Mouse (Mus musculus): ENCODE measurements around the gene Papss2. TPM values are rescaled to one million over a fixed set of nuclear protein-coding genes. Genes with fewer than 3 reads are reported as not detected.
A peak's percentile ranks its signal among the peaks of the same experiment; 100 is the strongest.

Gene Papss2
- polyA plus RNA-seq, 1 experiment = 24.5 TPM

DNA sequence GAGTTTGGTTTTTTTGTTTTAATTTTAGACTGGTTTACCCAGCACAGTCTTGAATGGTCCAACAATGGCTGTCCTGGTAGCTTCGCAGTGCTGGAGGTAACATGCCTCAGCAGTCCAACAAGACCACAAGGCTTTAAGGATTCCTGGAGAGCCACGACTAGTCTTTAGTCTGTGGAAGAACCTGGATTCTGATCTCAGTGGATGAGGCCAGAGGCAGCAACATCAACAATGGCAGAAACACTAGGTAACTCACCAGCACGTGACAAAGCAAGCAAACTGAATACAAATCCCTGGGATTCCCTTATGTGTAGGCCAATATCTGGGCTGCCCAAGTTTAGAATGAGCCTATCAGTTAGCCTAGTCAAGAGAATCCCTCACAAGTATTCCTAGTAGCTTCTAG, 117.9 kb downstream of the Papss2 start:
- no peak for TF ChIP-seq POLR2A (IDR thresholded peaks at IDR 0.05; ENCODE audit: low read depth, low read length)
- TF ChIP-seq CTCF (IDR thresholded peaks at IDR 0.05; ENCODE audit: borderline replicate concordance, insufficient read depth, low read length) = no peak
- Histone ChIP-seq H3K4me1 (ENCODE audit: control insufficient read depth, insufficient read depth, low read length) (no peaks in the 10 kb centered on the region), H3K4me3 (ENCODE audit: insufficient read depth, low read length) (no peak overlapping the region), H3K27ac (ENCODE audit: insufficient read depth, low read length) (no peak overlapping the region)

DNA sequence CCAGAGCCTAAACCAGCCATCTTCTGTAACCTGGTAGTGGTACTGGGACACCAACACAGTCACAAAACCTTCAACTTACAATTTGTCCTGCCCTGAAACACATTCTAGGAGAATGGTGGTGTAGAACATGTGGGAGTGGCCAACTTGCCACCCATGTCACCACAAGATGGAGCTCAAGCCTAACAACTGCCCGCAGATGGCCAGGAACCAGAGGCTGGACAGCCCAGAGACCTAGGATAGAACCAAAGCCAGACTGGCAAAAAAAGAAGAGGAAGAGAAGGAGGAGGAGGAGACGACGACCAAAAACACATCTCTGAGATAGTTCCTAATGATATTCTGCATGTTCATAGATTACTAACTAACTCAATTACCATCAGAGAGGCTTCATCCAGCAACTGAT, 119.6 kb downstream of the Papss2 start:
- no peaks in the 10 kb centered on the region for H3K4me1 ChIP-seq (ENCODE audit: control insufficient read depth, insufficient read depth, low read length)
- H3K27ac ChIP-seq (ENCODE audit: insufficient read depth, low read length) = no peak overlapping the region
- H3K4me3 ChIP-seq (ENCODE audit: insufficient read depth, low read length) = no peak overlapping the region
- TF ChIP-seq CTCF (IDR thresholded peaks at IDR 0.05; ENCODE audit: borderline replicate concordance, insufficient read depth, low read length) (peak; percentile 88), POLR2A (IDR thresholded peaks at IDR 0.05; ENCODE audit: low read depth, low read length) (no peak)

DNA sequence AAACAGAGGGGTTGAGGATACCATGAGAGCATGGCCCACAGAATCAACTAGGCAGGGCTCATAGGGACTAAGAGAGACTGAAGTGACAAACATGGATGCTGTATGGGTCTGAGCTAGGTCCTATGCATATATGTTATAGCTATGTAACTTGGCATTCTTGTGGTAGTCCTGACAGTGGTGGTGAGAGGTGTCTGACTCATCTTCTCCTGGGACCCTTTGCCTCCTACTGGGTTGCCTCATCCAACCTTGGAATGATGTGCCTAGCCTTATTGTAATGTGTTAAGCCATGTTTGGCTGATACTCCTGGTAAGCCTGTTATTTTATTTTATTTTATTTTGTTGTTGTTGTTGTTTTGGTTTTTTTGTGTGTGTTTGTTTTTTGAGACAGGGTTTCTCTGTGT, 120.1 kb downstream of the Papss2 start:
- no peaks in the 10 kb centered on the region for H3K4me1 ChIP-seq (ENCODE audit: control insufficient read depth, insufficient read depth, low read length)
- TF ChIP-seq POLR2A (IDR thresholded peaks at IDR 0.05; ENCODE audit: low read depth, low read length) (no peak), CTCF (IDR thresholded peaks at IDR 0.05; ENCODE audit: borderline replicate concordance, insufficient read depth, low read length) (no peak)
- H3K4me3 ChIP-seq (ENCODE audit: insufficient read depth, low read length) = no peak overlapping the region
- no peak overlapping the region for H3K27ac ChIP-seq (ENCODE audit: insufficient read depth, low read length)

Other genes starting within 250 kb of the Papss2 start
- 42.2 and 56.5 TPM in 2 replicates for gene Sgms1, start 206.1 kb upstream of the Papss2 start, polyA plus RNA-seq (2011; ENCODE audit: insufficient read length, low read depth, missing spikeins)
- gene Rpl9-ps6, start 129.2 kb upstream of the Papss2 start, polyA plus RNA-seq (2011; ENCODE audit: insufficient read length, low read depth, missing spikeins) = 446 and 530 TPM in 2 replicates
- 50.8 and 53.2 TPM in 2 replicates for gene Minpp1, start 110.0 kb upstream of the Papss2 start, polyA plus RNA-seq (2011; ENCODE audit: insufficient read length, low read depth, missing spikeins)
- 87.2 and 97.8 TPM in 2 replicates for gene Atad1, start 144.0 kb downstream of the Papss2 start, polyA plus RNA-seq (2011; ENCODE audit: insufficient read length, low read depth, missing spikeins)
- 104 and 134 TPM in 2 replicates for gene Pten, start 161.7 kb downstream of the Papss2 start, polyA plus RNA-seq (2011; ENCODE audit: insufficient read length, low read depth, missing spikeins)